Mouse (Mus musculus): ENCODE measurements at regions not wholly inside any gene's neighbourhood (a gene's known extent, or its start where the extent isn't known, plus 50 kb on each side); places are given as distances from the start of the nearest gene placed in this dataset.

DNA sequence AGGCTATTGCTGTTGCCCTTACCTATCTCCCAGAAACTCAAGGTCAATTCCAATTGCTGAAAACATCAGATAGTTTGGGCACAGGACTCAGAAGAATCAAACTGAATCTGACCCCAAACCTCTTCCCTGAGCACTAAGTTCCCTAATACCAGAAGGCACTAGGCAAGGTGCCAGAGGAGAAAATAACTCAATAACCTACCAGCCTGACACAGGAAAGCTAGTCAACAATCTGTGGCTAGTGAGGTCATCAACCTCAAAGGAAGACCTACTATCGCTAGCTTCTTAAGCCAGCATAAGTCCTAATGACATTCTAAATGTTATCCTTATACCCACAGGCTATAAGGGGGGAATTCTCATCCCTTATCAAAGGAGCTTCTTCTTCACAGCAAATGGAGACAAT is 491.2 kb downstream of the Kctd12 start:
- intact Hi-C loops (cut with DNase I) = no loop called here

DNA sequence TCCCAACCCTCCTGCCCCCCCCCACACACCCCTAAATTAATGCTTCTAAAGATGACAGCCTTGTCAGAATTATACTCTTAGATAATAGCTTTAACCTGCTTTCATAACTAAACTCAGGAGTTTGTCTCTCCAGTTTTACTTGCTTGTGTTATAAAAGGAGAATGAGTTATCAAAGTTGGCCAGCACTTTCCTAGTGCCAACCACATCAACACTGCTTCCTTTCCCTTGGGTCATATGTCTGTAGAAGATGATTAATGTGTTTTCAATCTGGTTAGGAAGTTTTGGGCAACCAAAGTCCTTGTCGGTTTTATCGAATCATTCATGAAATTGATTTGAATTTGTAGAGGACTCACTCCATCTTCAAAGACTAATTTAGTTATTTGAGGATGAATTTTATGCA is 505.3 kb downstream of the Kctd12 start:
- intact Hi-C loops (cut with DNase I) = no loop called here

DNA sequence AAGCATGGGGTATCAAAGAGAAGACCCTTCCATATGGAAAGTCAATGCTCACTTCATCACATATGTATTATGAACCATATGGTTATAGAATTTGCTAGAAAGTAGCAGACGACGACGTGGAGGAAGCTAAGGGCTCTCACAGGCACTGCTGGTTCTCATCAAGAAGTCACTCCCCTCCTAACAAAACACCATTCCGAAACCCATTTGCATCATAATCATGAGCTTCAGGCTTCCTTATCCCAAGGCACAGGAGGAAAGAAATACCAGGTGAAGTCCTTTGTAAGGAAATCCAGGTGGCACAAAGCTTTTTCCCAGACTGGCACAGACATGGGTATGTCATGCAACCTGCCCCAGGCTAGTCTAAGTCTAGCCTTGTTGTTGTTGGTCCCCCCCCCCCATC is 513.1 kb downstream of the Kctd12 start:
- intact Hi-C loops (cut with DNase I) = no loop called here

DNA sequence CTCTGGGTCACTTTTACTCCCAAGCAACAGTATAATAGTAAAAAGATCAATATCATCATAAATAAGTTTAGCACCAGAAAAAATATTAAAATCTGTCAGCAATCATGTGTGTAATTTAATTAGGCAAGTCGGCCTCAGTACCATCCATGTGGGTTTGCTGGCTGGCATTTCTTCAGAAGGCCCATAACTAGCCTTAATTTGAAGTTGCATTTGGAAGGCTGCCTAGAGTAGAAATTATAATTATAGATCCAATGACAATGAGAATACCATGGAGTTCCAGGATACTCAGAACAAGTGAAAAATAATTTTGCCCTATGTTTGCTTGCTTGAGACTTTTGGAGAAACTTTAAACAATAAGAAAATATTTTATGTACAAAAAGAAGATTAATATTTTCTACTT is 521.4 kb downstream of the Kctd12 start:
- intact Hi-C loops (cut with DNase I) = no loop called here

DNA sequence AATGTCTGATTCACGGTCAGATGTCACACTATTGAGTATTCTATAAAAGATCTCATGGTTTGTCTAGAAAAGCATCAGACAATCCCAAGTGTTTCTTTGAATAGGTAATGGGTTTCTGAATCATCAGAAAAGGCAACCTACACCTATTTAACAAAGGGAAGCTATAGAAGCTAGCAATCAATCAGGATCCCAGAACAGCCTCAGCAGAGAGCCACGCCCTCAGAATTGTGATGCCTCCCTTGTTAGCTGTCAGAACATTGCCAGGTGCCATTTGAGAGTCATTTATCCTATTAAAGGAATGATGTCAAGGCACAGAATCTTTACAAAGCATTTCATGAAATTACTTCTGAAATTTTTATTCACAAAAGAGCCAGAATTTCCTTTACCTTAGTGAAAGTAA is 542.7 kb downstream of the Kctd12 start:
- intact Hi-C loops (cut with DNase I) = no loop called here

DNA sequence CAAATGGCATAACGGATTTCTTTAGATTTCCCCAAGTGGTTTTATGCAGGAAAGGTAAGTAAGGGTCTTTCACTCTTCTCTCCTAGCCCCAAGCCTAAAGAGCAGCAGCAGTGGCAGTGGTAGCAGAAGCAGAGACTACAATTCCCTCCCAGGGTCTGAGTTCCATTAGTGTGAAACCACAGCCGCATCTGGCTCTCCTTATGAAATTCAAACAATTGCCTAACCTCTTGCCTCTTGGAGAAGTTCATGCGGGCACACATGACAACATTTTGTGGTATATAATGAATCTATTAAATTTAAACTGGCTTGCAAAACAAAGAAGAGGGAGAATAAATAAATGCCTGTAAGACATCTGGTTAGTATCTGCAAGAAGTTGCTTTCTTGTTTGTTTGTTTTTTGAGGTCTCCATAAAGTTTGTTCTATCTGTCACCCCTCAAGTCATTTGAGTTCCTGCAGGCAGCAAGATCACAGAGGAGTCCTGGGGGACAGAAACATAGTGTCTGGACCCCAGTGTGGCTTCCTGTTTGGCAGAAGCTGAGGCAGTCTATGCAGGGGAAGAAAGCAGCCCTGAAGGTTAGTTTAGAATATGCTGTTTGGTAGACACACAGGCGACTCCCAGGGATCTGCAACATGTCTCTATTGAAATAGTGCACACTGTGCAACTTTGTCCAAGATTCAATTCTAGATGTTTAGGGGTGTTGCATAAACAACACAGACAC is 578.9 kb downstream of the Kctd12 start:
- intact Hi-C loops (cut with DNase I) = no loop called here

DNA sequence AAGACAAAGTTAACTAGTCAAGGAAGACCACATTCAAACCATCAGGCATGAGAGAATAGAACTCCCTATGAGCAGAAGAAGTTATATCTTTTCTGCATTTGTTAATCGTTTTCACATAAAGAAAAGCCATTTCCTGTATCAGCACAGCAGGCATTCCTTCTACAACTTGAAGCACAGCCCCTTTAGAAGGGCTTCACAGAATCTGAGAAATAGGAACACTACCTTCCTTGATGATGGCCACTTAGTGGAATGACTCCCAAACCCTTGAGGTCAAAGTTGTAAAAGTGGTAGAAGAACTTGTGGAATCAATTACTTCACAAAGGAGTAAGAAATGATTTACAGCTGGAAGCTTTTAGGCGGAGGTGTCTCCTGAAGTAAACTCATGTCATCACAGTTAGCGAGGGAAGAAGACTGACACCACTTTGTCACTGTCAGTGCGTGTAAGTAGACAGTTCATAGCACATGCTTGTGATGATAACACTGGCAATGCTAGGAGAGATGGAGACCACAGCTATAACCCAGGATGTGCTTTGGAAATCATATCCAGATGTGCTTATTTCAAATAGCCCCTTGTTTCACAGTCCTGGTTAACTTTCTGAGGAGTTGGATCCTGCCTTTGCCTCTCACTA is 580.3 kb downstream of the Kctd12 start:
- intact Hi-C loops (cut with DNase I) = no loop called here

DNA sequence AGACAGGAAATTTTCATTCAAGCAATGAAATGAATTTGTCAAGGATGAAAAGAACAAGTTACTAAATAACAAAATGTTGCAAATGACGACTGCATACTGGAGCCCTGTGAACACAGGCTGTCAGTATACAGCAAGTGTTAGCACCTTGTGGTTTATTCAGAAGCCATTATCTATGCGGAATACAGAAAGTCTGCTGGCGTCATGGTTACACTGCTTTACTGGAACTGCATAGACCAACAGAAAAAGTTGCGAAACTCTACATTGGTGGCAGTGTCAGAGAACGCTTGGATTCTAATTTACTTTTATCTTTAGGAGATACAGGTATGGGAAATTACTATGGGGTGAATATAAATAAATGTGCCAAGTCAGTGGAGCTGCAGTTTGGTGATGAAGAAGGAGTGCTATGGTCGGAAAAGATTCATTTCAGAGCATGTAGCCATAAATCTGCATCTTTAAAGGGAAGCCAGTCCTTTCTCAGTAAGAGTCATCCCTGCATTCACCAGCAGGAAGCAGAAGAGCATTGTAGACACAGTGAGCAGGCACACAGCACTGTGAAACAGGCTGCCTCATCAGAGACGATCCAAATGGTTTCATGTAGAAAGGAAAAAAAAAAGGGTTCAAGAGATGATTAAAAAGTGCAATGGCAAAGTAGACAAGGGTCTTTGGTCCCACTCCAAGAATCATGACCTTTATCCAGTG is 586.3 kb downstream of the Kctd12 start:
- intact Hi-C loops (cut with DNase I) = no loop called here

DNA sequence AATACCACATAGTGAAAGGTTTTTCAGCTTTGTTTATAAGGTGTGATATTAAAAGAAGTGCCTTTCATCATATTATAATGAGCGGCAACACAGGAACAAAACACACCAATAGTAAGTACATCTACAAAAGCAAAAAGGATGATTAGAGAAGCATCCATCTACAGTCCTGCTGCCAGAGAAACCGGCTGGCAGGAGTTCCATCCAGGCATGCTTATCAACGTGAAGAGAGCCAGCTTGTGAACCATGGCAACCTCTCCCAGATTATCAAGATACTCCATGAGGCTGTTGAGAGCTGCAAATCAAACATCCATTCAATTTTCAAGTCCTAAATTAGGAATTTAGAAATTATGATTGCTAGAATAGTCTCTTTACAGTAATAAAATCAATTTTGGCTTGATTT is 590.1 kb downstream of the Kctd12 start:
- intact Hi-C loops (cut with DNase I) = no loop called here

DNA sequence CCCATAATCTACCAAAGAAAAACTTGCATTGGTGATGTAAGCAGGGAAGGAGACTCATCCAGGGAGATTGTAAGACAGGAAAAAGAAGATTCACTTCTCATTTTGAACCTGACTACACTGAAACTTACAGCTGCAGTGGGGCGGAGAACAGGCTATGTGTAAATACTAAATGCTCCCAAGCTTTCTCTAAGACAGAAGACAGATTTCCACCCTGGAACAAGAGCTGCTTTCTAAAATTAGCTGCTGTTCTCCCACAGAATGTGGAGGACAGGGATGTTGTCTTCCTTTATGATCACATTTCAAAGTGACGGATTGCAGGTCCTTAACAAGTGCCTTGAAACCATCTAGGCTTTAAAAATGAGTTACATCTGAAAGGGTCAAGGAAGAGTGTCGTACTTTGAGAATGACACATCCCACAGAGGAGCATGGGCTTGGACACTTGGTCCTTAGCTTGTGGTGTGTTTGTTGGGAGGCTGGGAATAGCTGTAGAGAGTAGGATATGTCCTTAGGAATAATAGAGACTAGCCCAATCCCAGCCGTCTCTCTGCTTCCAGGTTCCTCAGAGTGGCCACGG is 609.4 kb downstream of the Kctd12 start:
- intact Hi-C loops (cut with DNase I) = no loop called here

DNA sequence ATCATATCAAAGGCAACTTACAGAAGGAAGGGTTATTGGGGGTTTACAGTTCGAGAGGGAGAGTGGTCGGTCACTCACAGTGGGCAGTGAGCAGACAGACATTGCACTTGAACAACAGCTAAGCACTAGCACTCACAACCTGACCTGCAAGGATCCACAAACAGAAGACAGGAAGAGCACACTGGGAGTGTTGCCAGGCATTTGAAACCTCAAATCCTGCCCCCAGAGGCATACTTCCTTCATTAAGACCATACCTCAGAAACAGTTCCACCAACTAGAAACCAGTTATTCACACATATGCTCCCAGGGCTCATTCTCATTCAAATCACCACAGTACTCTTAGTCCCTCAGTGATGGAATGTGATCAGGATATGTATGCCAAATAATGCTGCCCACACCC is 620.8 kb downstream of the Kctd12 start:
- intact Hi-C loops (cut with DNase I) = no loop called here

DNA sequence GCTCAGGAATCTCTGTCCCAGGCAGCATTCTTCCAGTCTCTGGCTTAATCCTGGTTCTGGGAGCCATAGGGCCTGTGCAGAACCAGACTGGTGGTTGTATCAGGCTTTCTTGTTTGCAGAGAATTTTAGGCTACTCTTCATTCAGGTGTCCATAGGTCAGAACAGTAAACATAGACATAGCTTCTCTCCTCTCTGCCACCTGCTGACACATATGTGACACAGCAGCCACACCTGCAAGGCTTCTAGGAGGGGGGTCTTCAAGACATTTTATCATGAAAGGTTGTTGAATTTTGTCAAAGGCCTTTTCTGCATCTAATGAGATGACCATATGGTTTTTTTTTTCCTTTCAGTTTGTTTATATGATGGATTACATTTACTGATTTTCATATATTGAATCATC is 599.7 kb downstream of the Lmo7 start:
- intact Hi-C loops (cut with DNase I) = no loop called here

DNA sequence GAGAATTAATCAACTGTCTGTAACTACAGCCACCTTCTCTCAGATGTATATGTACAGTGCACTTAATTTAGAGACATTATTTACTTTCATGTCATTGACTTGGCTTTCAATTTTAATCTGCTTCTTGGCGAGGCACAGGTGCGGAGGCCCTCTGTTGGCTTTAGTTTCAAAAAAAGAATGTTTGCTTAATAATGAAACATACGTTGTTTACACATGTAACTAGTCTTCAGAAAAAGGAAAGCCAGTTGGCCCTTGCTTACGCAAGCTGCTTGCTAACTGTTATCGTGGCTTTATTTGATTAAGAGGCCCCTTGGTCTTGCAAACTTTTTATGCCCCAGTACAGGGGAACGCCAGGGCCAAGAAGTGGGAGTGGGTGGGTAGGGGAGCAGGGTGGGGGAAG is 576.6 kb downstream of the Lmo7 start:
- intact Hi-C loops (cut with DNase I) = no loop called here

DNA sequence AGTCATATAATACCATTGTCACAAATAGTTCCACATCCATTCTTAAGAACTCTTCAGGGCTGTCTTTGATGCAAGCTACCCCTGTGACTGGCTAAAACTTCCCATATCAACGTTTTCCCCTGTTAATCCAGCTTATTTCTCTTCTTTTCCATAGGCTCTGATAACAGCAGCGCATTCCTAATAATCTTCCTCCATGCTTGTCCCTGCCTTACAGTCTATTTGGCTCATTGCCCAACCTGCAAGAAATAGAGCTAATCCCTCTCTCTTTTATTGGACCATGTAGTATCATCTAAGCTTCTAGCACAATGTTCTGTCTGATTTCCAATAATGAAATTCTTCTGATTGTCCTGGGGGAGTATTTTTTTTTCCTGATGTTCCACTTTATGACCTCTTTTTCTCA is 573.1 kb downstream of the Lmo7 start:
- intact Hi-C loops (cut with DNase I) = no loop called here

DNA sequence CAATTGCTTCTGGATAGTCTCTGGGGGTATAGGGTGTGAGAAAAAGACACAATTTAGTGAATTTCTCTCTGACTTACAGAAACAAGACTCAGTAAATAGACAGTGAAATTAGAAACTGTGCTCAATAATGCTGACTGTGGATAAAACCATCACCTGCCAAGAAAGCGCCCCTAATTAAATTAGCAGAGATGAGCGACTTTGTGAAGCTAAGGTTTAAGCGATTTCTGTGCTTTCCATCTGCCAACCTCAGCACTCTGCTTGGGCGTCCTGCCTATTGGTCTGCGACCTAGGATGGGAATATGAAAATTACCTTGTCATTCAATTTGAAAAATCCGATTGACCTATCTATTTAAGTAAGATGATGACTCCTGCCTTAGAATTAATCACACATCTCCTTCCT is 570.5 kb downstream of the Lmo7 start:
- intact Hi-C loops (cut with DNase I) = no loop called here

DNA sequence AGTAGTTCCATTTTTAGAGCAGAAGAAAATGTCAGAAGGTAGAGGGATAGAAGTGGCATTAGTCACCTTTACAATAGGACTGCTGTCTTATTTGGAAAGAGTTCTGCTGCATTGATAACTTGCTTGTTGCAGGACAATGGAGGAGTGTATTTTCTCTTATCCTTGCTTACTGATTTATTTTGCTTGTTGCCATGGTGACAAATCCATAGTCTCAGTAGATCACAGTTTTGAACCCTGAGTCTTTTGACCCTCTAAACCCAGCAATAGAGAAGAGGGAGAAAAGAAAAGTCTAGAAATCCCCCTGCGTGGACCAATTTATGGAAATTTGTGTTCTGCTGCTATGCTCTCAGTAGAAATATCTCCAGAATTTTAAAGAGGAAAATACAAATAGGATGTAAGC is 561.6 kb downstream of the Lmo7 start:
- intact Hi-C loops (cut with DNase I) = no loop called here

DNA sequence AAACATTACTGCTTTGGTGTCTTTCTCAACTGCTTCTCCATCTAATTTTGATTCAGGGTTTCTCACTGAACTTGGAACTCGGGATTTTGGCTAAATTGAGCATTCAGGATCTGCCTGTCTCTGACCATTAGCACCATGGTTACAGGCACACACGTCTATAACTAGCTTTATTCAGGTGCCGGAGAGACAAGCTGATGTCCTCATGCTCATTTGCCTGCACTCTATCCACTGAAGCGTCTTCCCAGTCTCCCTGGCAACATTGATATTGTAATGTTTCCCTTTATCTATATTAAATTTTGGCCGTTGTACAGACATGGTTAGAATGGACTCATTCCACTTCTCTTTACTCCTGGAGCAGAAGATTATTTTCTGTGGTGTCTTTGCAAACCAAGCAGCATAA is 520.3 kb downstream of the Lmo7 start:
- intact Hi-C loops (cut with DNase I) = no loop called here

DNA sequence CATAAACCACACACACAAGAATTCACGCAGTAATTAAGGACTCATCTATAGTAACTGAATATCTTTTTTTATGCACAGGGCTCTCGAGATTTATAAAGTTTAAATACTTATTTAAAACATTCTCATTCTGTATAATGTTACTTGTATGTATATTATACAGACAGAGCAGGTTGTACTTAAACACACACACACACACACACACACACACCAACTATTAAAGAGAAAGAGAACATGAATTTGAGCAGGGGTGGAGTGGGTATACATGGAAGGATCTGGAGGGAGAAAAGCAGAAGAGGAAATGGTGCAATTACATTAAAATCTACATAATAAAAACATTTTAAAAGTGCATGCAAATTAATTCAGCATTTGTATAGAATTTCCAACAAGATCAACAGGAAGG is 518.8 kb downstream of the Lmo7 start:
- intact Hi-C loops (cut with DNase I) = no loop called here

DNA sequence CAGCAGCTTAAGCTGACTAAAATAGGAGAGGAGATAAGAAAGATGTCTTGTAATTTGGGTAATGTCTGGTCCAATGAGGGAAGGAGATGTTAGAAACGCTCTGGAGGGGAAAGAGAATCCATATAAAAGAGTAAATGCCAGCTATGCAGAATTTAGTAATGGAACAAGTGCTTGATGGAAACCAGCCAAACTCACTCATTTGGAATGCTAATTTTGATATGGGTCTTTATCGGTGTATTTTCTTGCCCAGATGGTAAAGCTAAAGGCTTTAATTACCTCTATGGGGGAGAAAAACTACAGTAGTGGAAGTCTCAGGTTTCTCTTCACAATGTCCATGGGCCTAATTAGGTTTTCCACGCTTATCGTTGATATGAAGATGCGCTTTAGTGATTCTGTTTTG is 518.3 kb downstream of the Lmo7 start:
- intact Hi-C loops (cut with DNase I) = no loop called here

DNA sequence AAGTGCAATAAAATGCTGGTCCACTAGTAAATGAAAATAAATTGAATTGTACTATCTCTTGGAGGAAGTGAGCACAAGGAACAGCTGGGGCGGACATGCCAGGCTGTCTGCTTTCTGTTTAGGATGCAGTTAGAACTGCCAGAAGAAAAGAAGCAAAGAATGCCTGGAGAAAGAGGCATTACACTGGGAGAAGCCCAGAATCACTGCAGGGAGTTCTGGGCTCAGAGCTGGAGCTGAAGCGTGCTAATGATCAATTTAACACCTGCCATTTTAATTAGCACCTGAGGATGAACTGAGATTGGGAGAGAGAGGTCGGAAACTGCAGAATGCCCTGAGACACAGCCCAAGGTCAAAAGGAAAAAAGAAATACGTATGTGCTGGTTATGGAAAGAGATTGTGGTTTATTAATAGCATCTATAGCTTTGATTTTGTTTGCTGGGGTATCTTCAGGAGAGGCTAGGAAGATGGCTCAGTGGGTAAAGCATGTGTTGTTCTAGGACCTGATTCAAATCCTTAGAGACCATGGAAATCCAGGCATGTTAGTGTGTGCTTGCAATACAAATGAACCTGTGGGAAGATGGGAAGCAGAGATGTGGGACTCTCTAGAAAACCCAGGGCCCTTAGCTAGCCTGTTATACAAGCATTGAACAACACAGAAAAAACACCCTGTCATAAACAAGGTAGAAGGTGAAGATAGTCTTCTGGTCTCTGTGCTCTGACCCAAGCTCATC is 514.2 kb downstream of the Lmo7 start:
- intact Hi-C loops (cut with DNase I) = no loop called here

DNA sequence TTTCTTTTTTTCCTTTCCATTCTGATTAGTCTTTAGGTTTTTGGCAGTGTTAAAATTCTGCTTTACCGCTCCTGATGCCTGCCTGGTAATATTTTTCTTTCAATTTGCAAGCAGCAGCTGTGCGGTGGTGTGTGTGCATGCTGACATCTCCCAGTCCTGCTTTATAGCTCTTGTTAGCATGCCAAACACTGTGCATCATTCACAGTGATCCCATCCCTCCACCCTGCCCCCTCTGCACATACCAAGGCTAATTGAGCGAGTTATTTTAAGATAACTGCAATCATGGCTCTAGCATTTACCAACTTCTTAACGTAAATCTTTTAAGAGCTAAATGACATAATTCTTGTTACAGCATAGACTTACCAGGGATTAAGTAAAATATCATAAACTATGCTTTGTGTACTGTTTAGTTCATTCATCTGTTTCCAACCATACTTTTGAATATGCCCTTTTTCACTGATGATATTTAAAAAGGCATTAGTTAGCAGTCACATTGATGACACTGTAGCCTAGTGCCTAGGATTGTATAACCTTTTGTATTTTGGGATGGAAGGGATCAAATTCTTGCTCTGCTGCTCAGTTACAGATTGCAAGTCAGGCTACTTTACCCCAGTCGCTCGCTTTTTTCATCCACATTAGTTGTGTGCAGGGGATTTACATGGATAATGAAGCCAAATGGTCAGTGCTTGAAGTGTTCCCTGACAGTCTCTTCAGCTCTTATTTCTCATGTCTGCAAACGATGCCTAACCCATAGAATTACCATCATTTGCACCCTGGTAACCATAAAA is 487.0 kb downstream of the Lmo7 start:
- intact Hi-C loops (cut with DNase I) = no loop called here
